9 mouse cellular contexts compared by ENCODE assay signal in the genomic region with DNA sequence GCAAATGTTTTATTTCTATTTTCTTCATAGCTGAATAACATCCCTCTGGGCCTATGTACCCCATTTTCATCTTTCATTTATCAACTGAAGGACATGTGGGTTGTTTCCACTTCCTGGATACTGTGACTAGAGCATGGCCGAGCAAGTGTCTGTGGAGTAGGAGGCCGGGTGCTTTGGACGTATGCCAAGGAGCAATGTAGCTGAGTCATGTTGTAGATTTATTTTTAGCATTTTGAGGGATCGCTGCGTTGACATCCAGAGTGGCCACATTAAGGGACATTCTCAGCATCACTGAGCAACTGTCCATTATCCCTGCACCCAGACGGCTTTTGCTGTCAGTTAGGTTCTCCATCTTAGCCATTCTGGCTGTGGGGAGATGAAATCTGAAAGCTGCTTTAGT. TPM values are rescaled to one million over a fixed set of nuclear protein-coding genes. Genes with fewer than 3 reads are reported as not detected.
DNase-seq lines count a peak whose midpoint lies in the region; ATAC-seq and TF ChIP-seq lines count a peak whose summit lies in the region.
"Had no signal": no experiment of that assay in that cellular context is flagged by ENCODE, and none has a peak within 500 bp of the region (broad histone marks: within the 10 kb centered on the region; RNA-seq: fewer than 3 reads in every experiment).

No protein-coding gene starts in this region.

- H3K4me3 ChIP-seq in hindbrain, postnatal 0 days (ENCODE audit: low read length): no peak overlapping the region
- no peak overlapping the region for H3K4me3 ChIP-seq in hindbrain, embryonic 14.5 days (replicated peaks; ENCODE audit: low read length)
- no peak overlapping the region for H3K4me3 ChIP-seq in intestine, postnatal 0 days (ENCODE audit: low read depth, low read length)
- H3K4me3 ChIP-seq: heart, adult 2 months; midbrain, embryonic 12.5 days had no signal

- no peak for ATAC-seq in hindbrain, postnatal 0 days
- ATAC-seq in hindbrain, embryonic 14.5 days (ENCODE audit: low FRiP score): no peak
- ATAC-seq in intestine, postnatal 0 days: no peak

- DNase-seq in hindbrain, postnatal 0 days (ENCODE audit: low spot score): peak; percentile 40
- no peak for DNase-seq in hindbrain, embryonic 14.5 days (ENCODE audit: low spot score)
- DNase-seq in retina, postnatal 1 day: peak; percentile 72
- DNase-seq in retina, embryonic 14.5 days (ENCODE audit: low spot score): no peak
- DNase-seq in adrenal gland, postnatal 25 days: peak; percentile 55
- no peak for DNase-seq in embryo, embryonic 11 days

- no peaks in the 10 kb centered on the region for H3K27me3 ChIP-seq in hindbrain, postnatal 0 days (ENCODE audit: insufficient read depth, low read length)
- H3K27me3 ChIP-seq in hindbrain, embryonic 14.5 days (ENCODE audit: control insufficient read depth, insufficient read depth, low read length): no peaks in the 10 kb centered on the region
- H3K27me3 ChIP-seq in intestine, postnatal 0 days (replicated peaks; ENCODE audit: control insufficient read depth, insufficient read depth, low read length): no peaks in the 10 kb centered on the region
- H3K27me3 ChIP-seq: midbrain, embryonic 12.5 days had no signal

- H3K4me2 ChIP-seq in hindbrain, postnatal 0 days (ENCODE audit: low read depth, low read length): no peak overlapping the region
- no peak overlapping the region for H3K4me2 ChIP-seq in hindbrain, embryonic 14.5 days (replicated peaks)
- H3K4me2 ChIP-seq in intestine, postnatal 0 days (replicated peaks; ENCODE audit: low read depth): no peak overlapping the region
- H3K4me2 ChIP-seq: midbrain, embryonic 12.5 days had no signal

- no peaks in the 10 kb centered on the region for H3K36me3 ChIP-seq in hindbrain, postnatal 0 days (ENCODE audit: insufficient read depth, low read length)
- H3K36me3 ChIP-seq in hindbrain, embryonic 14.5 days (replicated peaks; ENCODE audit: control insufficient read depth, insufficient read depth): no peaks in the 10 kb centered on the region
- H3K36me3 ChIP-seq in intestine, postnatal 0 days (ENCODE audit: control insufficient read depth, insufficient read depth): no peaks in the 10 kb centered on the region
- H3K36me3 ChIP-seq: midbrain, embryonic 12.5 days had no signal

- no peak overlapping the region for H3K9ac ChIP-seq in hindbrain, postnatal 0 days (replicated peaks; ENCODE audit: low read length)
- H3K9ac ChIP-seq in hindbrain, embryonic 14.5 days: no peak overlapping the region
- H3K9ac ChIP-seq in intestine, postnatal 0 days (ENCODE audit: low read depth, low read length): no peak overlapping the region
- H3K9ac ChIP-seq: midbrain, embryonic 12.5 days had no signal

- H3K4me1 ChIP-seq in hindbrain, postnatal 0 days (ENCODE audit: insufficient read depth, low read length): no peaks in the 10 kb centered on the region
- H3K4me1 ChIP-seq in hindbrain, embryonic 14.5 days (replicated peaks; ENCODE audit: control insufficient read depth, insufficient read depth, low read length): no peaks in the 10 kb centered on the region
- H3K4me1 ChIP-seq in intestine, postnatal 0 days (replicated peaks; ENCODE audit: control insufficient read depth, insufficient read depth, low read length): no peaks in the 10 kb centered on the region
- H3K4me1 ChIP-seq: midbrain, embryonic 12.5 days had no signal

- 47% methylated on average over 6 of the region's 6 CpGs for WGBS in hindbrain, postnatal 0 days
- WGBS in hindbrain, embryonic 14.5 days: 63% methylated on average over 6 of the region's 6 CpGs
- WGBS in intestine, postnatal 0 days: 36% methylated on average over 6 of the region's 6 CpGs

- H3K9me3 ChIP-seq in hindbrain, postnatal 0 days (ENCODE audit: low read length): no peaks in the 10 kb centered on the region
- no peaks in the 10 kb centered on the region for H3K9me3 ChIP-seq in hindbrain, embryonic 14.5 days (ENCODE audit: control insufficient read depth, low read length)
- H3K9me3 ChIP-seq in intestine, postnatal 0 days (ENCODE audit: control insufficient read depth): no peaks in the 10 kb centered on the region
- H3K9me3 ChIP-seq: midbrain, embryonic 12.5 days had no signal

- no peak for TF ChIP-seq CTCF in hindbrain, postnatal 0 days (IDR thresholded peaks at IDR 0.05; ENCODE audit: low read depth)
- no peak for TF ChIP-seq CTCF in intestine, postnatal 0 days (IDR thresholded peaks at IDR 0.05; ENCODE audit: low read depth)

- no peak overlapping the region for H3K27ac ChIP-seq in hindbrain, postnatal 0 days
- H3K27ac ChIP-seq in hindbrain, embryonic 14.5 days: no peak overlapping the region
- no peak overlapping the region for H3K27ac ChIP-seq in intestine, postnatal 0 days (ENCODE audit: low read depth, low read length)
- H3K27ac ChIP-seq: heart, adult 2 months; midbrain, embryonic 12.5 days had no signal

RNA-seq across cellular contexts. Expression of a gene that starts 20.5 kb away (rescaled TPM):
- 6.3 and 6.6 TPM in 2 replicates for total RNA-seq in hindbrain, postnatal 0 days (2014; rRNA removed)
- polyA plus RNA-seq in hindbrain, postnatal 0 days (2015; fragmentation: Nextera tagmentation; extraction: Ambion mirVana): 2.5 and 3.0 TPM in 2 replicates
- polyA plus RNA-seq in hindbrain, embryonic 14.5 days (2014; fragmentation: Nextera tagmentation; extraction: Ambion mirVana): 4.1 and 4.7 TPM in 2 replicates
- total RNA-seq in adrenal gland, postnatal 25 days (2021): 3.6 and 4.3 TPM in 2 replicates
- polyA plus RNA-seq in intestine, postnatal 0 days (2015; fragmentation: Nextera tagmentation; extraction: Ambion mirVana): 1.0 and 1.2 TPM in 2 replicates

Comparison
In these comparisons a context has a peak if more than half of its experiments do, and no peak if none do; other contexts are left out.
1. DNase-seq: peak in hindbrain, postnatal 0 days (single experiment), retina, postnatal 1 day (single experiment) and adrenal gland, postnatal 25 days (single experiment); none in hindbrain, embryonic 14.5 days (single experiment), retina, embryonic 14.5 days (single experiment) and embryo, embryonic 11 days (single experiment).